Mouse (Mus musculus): ENCODE data around the gene Mnat1. TPM values are rescaled to one million over a fixed set of nuclear protein-coding genes. Genes with fewer than 3 reads are reported as not detected.

Gene Mnat1
- total and polyA plus RNA-seq, 3 experiments, result 29.4 to 36.9 TPM; not detected in 1

DNA sequence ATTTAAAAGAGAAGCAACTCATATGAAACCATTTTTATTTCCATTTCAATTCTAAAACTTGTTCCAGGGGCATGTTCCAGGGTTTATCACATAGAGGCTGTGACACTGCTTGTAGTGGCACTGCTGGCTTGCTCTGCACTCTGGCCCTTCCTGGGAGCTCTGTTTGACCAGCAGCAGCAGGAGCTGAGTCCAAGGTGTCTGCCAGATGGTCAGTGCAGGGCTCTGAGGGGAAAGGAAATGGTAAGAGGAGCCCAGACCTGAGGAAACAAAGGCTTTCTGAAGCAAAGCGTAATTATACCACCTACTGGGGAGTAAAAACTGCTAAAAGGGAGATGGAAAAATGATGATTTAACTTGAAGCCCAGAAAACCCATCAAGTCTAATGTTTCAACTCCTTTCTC is 145.0 kb downstream of the Mnat1 start:
- no peaks in the 10 kb centered on the region for H3K79me2 ChIP-seq (ENCODE audit: control insufficient read depth, insufficient read depth, low read length, poor library complexity)
- no peak for DNase-seq (ENCODE audit: low read depth, low spot score)
- H3K4me1 ChIP-seq (ENCODE audit: control insufficient read depth in 1 of 2, insufficient read depth in 2 of 2, low read length in 2 of 2), result no peaks in the 10 kb centered on the region
- H3K4me3 ChIP-seq (ENCODE audit: control insufficient read depth in 1 of 2, insufficient read depth in 1 of 2, low read depth in 2 of 2, low read length in 2 of 2), result no peak overlapping the region
- H3K27ac ChIP-seq (ENCODE audit: control insufficient read depth, low read depth, low read length), result no peak overlapping the region
- H3K9me3 ChIP-seq (replicated peaks; ENCODE audit: insufficient read depth, low read length), result no peaks in the 10 kb centered on the region
- H3K27me3 ChIP-seq (ENCODE audit: control insufficient read depth in 1 of 2, insufficient read depth in 2 of 2, low read length in 2 of 2), result no peaks in the 10 kb centered on the region
- no peak for TF ChIP-seq BHLHE40 (IDR thresholded peaks at IDR 0.05; ENCODE audit: borderline replicate concordance, low read depth, low read length)
- no peak for TF ChIP-seq MAFK (IDR thresholded peaks at IDR 0.05; ENCODE audit: borderline replicate concordance, low read depth, low read length)
- TF ChIP-seq CHD2 (IDR thresholded peaks at IDR 0.05; ENCODE audit: low read length), result no peak
- no peak for TF ChIP-seq POLR2AphosphoS2 (IDR thresholded peaks at IDR 0.05; ENCODE audit: low read length)
- no peak for TF ChIP-seq CTCF (IDR thresholded peaks at IDR 0.05 in 2 of 3, conservative IDR thresholded peaks at IDR 0.05 in 1 of 3; ENCODE audit: control insufficient read depth in 1 of 3, insufficient read depth in 1 of 3, low read depth in 2 of 3, low read length in 3 of 3, poor library complexity in 1 of 3, severe bottlenecking in 1 of 3)
- TF ChIP-seq CHD1 (IDR thresholded peaks at IDR 0.05; ENCODE audit: low read depth, low read length), result no peak
- TF ChIP-seq USF2 (IDR thresholded peaks at IDR 0.05; ENCODE audit: borderline replicate concordance in 1 of 2, insufficient read depth in 1 of 2, low read depth in 1 of 2, low read length in 2 of 2), result no peak
- TF ChIP-seq RAD21 (IDR thresholded peaks at IDR 0.05; ENCODE audit: low read depth, low read length), result no peak
- no peak for TF ChIP-seq TAL1 (IDR thresholded peaks at IDR 0.05; ENCODE audit: low read length)
- no peak for TF ChIP-seq MXI1 (IDR thresholded peaks at IDR 0.05; ENCODE audit: low read depth, low read length)
- TF ChIP-seq NRF1 (IDR thresholded peaks at IDR 0.05; ENCODE audit: insufficient read depth, low read depth, low read length, poor library complexity, severe bottlenecking), result no peak
- TF ChIP-seq MEF2A (IDR thresholded peaks at IDR 0.05; ENCODE audit: extremely low read depth, insufficient replicate concordance, low read depth, low read length, poor library complexity, severe bottlenecking), result no peak
- H3K36me3 ChIP-seq (ENCODE audit: control insufficient read depth in 1 of 2, insufficient read depth in 2 of 2, low read length in 2 of 2), result no peaks in the 10 kb centered on the region
- H3K9ac ChIP-seq (ENCODE audit: control insufficient read depth, low read depth, low read length, poor library complexity, severe bottlenecking), result no peak overlapping the region

DNA sequence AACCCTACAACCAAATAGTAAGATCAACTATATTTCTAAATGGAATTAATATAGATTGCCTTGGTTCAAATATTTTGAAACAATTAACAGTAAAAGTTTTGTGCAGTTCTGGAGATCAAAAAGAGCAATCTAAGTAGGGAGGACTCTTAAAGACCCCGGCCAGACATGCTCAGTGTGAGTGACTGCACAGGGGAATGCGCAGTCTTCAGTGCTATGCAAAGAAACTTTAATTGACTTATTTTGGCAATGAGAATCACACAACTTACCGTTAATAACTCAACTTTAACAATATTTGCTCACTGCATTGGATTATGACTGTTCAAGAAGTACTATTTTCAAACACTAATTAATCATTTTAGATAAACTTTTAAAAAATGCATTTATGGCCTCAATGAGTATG is 146.0 kb downstream of the Mnat1 start:
- no peaks in the 10 kb centered on the region; a peak in 1 of 4 replicates for H3K36me3 ChIP-seq (ENCODE audit: control insufficient read depth in 1 of 2, insufficient read depth in 2 of 2, low read length in 2 of 2)
- H3K27me3 ChIP-seq (ENCODE audit: control insufficient read depth in 1 of 2, insufficient read depth in 2 of 2, low read length in 2 of 2), result no peaks in the 10 kb centered on the region
- no peak overlapping the region for H3K4me3 ChIP-seq (ENCODE audit: control insufficient read depth in 1 of 2, insufficient read depth in 1 of 2, low read depth in 2 of 2, low read length in 2 of 2)
- H3K79me2 ChIP-seq (ENCODE audit: control insufficient read depth, insufficient read depth, low read length, poor library complexity), result no peaks in the 10 kb centered on the region
- no peak for DNase-seq (ENCODE audit: low read depth, low spot score)
- H3K27ac ChIP-seq (ENCODE audit: control insufficient read depth, low read depth, low read length), result no peak overlapping the region
- no peaks in the 10 kb centered on the region for H3K4me1 ChIP-seq (ENCODE audit: control insufficient read depth in 1 of 2, insufficient read depth in 2 of 2, low read length in 2 of 2)
- no peak for TF ChIP-seq POLR2AphosphoS5 (IDR thresholded peaks at IDR 0.05; ENCODE audit: borderline replicate concordance, low read depth, low read length)
- no peak for TF ChIP-seq CHD1 (IDR thresholded peaks at IDR 0.05; ENCODE audit: low read depth, low read length)
- TF ChIP-seq UBTF (IDR thresholded peaks at IDR 0.05; ENCODE audit: borderline replicate concordance, insufficient read depth, low read depth, low read length), result no peak
- TF ChIP-seq E2F4 (IDR thresholded peaks at IDR 0.05; ENCODE audit: borderline replicate concordance, low read depth, low read length), result no peak
- no peak for TF ChIP-seq CHD2 (IDR thresholded peaks at IDR 0.05; ENCODE audit: low read length)
- no peaks in the 10 kb centered on the region for H3K9me3 ChIP-seq (replicated peaks; ENCODE audit: insufficient read depth, low read length)
- H3K9ac ChIP-seq (ENCODE audit: control insufficient read depth, low read depth, low read length, poor library complexity, severe bottlenecking), result no peak overlapping the region
